Mouse (Mus musculus) cerebellum, postnatal 4 days (tissue): ENCODE data around the gene Cuta.

ENCODE experiments used
- DNase-seq, 2 experiments: peaks; one replicate each; pipeline ENCODE4 v3.0.0; 2022; ENCODE audit warnings: low spot score in 2 of 2, mixed read lengths in 1 of 2

Cuta gene

DNA sequence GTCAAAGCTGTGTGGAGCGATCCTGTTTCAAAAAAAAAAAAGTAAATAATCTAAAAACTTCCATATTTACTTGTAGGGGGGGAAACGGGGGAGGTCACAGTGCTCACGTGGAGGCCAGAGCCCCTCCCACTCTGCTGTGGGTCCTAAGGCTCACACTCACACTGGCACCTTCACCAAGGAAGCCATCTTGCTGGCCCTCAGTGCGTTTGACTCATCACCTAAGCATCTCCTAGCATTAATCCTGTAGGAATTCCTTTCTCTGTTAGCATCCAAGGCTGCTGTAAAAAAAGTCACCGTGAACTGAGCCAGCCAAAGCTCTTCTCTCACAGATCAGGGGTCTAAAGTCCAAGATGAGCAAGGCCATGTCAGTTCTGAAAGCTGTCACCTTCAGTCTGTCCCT, 16.9 kb upstream of the Cuta start:
- DNase-seq: no peak

DNA sequence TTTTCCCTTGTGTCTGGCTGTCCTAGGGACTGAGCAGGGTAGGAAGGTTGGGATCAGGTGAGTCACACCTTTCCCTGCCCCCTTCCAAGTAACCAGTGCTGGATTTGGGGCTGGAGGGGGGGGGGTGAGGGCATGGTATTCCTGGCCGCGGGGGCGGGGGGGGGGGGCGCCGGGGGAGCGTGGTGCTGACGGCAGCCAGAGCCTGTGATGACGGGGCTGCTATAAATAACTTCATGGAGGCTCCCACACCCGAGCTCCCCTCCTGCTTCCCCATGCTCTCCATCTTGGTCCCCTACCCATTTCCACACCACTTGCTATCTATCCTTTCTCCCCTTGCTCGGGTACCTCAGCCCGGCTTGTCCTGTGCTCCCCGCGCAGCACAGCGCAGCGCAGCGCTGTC, 14.4 kb upstream of the Cuta start:
- no peak for DNase-seq

DNA sequence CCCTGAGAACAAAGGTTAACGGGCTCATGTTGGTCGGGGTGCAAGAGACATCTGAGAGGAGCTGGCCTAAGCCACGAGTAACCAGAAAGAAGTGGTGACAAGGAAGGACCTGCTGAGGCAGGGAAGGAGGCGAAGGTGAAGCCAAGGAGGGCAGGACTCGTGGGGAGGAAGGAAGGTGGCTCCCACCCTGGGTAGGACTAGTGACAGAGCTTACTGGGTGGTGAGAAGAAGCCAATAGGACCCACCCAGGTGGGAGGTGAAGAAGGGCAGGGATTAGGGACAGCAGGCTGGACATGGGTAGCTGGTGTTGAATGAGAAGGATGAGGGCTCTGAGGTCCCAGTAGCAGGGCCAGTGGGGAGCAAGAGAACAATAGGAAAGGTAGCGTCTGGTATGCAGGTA, 13.8 kb upstream of the Cuta start:
- DNase-seq: no peak

DNA sequence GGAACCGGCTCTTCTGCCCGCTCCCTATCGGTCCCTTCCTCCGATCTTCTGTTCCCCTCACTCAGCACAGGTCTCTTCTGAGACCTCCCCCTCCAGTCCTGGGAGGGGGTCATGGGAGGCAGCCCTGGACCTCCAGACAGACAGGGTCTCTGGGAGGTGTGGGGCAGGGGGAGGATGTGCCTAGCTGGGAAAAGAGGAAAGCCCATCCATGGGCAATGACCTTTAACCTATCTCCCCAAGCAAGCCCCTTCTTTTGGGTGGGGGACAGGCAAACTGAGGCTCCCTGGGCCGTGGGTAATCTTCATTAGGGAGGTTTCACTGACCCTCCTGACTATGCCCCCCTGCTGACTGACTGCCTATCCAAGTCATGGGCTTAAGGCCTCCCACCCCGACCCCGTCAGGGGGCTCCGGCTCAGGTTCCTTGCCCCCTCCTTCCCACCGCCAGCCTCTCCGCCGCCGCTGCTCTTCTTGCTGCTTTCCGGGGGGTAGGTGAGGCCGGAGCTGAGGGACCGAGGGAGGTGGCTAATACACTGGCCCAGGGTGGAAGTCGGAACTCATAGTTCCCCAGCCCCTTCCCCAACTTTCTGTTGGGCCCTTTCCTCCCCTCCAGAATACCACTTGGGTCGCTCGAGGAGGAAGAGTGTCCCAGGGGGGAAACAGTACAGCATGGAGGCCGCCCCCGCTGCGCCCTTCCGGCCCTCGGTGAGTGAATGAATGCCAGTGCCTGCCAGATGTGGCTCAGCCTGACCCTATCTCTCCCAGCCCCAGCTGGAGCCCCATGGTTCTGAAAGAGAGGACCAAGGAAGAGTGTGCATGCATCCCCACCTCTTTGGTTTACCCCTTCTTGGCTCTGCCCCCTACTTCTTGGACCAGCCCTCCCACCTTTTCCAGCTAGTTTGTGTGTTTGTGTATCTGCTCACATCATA, 12.8 kb upstream of the Cuta start:
- DNase-seq: no peak

DNA sequence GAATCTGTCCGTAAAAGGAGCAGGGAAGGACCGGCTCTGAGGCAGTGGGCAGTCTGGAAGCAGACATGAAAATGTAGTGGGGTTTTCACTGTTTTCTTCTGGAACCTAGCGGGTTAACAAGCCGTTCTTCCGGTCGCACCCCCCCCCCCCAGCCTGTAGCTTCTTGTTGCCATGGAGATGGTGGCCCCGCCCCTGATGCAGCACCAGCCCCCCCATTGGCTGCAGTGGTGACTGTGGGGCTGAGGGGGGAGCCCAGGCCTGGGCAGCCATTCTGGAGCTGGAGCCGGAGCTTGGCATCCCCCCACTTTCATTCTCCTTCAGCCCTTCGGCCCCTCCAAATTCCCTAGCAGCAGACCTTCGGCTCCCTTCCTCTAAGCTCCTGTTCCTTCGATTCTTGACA, 12.0 kb upstream of the Cuta start:
- peak; percentile 64 to 80 for DNase-seq

DNA sequence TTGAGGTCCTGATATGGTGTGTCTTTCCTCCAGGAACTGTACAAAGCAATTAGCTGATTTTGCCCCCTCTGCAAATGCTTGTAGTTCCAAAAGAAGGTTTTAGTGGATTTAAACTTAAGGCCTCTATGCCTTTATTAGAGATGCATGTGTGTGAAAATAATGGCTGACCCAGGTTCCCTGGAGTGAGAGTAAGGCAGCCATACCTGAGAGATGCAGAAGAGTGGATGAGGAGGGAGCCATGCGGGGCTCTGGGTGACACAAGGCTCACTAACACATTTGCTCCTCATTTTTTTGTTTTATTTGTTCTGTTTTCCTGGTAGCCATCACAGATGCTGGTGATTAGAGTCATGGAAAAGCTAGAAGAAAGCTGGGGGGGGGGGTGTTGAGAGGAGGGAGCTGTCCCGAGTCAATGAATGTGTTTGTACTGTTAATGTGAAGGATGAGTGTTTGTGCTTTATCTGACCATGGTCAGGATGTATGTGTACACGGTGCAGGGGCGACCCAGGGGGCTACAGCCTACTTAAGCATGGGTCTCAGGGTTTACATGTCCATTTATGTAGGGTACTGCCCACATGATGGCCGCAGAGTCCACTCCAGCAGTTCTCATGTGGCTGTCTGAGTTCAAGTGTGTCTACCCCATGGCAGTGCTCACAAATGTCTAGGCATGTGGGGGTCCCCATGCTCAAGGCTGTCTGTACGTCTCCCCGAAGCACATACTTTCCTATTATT, 11.4 kb upstream of the Cuta start:
- DNase-seq: no peak

DNA sequence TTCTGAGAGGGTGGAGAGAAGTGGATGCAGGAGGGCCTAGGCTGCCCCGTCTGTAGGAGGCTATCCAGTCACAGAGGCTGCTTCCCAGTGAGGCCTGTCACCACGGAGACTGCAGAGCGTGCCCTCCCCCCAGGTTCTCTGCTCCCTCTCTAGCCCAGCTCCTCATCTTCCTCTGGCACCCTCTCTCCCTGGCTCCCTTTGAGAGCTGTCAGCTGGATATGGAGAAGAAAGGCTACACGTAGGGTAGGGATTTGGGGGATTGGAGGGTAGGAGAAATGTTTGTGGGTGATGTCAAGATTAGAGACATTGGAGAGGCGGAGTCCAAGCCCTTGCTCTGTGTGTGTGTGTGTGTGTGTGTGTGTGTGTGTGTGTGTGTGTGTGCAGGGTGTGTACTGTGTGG, 10.5 kb upstream of the Cuta start:
- DNase-seq: no peak

DNA sequence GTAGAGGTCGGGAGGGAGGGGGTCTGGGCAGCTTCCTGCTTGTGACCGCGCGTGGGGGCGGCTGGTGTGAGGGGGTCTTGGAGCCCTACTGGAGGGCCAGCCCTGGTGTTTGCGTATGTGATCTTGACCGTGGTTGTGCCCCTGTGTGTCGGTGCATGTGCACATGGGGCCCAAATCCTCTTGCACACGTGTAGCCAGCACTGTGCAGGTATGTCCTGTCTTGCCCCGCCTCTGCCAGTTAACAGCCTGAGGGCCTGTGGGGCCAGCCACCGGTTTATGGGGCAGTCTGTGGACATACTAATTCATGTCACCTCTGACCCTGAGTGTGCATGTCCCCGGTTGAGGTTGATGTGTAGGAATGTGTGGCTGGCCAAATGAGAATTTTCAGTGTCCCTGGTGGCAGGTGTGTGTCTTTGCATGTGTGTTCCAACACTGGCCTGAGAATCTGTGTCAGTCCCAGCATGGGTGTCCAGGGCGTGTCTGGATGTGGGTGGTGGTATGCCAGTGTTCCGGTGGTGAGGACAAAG, 9.7 kb upstream of the Cuta start:
- no peak for DNase-seq

DNA sequence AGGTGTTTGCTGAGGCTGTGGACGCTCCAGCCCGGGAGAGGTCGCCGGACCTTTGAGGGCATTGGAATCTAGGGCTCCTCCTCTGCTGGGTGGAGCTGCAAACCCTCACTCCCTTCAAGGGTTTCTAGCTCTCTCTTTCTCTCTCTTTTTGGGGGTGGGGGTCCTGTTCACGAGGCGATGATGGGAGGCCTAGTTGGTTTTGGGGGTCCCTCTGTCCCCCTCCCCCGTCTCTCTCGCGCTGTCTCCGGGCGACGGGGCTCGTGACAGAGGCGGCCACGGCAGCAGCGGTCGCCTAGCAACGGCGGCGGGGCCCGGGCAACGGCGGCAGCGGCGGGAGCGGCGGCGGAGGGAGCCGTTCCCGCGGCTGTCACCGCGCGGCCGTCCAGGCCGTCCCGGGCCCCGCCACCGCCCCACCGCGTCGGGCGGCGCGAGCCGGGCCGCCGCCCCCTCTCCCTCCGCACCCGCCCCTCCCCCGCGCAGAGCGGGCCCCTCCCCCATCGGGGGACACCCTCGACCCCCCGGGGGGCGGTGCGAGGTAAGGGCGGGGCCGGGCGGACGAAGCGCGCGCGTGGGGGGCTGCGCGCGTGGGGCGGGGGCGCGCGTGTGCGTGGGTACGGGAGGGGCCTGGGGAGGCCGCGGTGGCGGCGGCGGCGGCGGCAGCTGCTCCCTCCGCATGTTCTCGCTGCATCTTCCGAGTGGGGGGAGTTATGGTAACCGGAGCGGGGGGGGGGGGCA, 9.1 kb upstream of the Cuta start:
- peak in 1 of 2 experiments; percentile 58 for DNase-seq

DNA sequence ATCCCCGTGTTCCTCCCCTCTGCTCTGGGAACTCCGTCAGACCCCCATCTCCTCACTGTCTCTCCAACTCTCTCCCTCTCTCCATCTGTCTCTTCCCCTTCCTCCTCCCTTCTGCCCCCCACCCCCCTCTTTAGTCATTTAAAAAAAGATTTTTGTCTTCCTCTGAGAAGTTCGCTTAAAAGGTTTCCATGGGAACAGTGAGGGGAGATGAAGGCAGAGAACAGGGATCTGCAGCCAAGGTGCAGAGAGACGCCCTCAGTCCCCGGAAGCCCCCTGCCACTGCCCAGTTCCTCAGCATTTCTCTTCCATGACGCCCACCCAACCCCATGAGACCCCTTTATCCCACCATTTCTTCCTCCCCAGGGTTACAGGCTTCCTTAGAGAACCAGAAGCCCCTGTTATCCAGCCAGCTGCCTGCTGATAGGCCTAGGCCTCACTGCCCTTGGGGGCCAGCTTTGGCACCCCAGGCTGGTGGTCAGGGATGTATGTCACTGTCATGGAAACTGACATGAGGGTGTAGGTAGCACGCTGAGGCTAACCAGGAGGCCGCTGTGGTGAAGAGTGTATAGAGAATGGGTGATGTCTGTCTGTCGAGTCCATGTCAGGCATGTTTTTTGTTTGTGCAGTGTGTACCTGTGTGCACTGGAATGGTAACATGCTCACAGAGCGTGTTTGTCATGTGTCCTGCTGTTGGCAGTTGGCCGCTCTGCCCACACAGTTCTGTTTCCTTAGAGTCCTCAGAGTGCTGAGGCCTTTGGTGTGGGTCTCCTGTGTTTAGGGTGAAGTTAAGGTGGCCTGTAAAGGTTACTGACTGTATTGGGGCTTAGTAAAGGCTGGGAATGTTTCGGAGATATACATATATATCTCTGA, 8.1 kb upstream of the Cuta start:
- no peak for DNase-seq

DNA sequence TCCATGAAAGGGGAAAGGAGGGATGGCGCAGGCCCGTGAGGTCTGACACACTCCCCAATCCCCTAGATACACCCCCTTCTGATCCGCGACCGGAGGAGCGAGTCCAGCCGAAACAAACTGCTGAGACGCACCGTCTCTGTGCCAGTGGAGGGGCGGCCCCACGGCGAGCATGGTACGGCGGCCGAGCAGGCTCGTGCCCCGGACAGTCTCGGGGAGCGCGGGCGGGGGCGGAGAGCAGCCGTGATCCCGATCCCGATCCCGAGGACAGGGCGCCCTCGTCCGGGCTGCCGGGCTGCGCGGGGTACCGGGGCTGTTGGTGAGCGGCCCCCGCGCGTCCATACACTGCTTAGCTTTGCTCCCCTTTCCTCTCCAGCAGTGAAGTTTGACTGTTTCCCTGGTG, 7.2 kb upstream of the Cuta start:
- peak; percentile 54 to 73 for DNase-seq

DNA sequence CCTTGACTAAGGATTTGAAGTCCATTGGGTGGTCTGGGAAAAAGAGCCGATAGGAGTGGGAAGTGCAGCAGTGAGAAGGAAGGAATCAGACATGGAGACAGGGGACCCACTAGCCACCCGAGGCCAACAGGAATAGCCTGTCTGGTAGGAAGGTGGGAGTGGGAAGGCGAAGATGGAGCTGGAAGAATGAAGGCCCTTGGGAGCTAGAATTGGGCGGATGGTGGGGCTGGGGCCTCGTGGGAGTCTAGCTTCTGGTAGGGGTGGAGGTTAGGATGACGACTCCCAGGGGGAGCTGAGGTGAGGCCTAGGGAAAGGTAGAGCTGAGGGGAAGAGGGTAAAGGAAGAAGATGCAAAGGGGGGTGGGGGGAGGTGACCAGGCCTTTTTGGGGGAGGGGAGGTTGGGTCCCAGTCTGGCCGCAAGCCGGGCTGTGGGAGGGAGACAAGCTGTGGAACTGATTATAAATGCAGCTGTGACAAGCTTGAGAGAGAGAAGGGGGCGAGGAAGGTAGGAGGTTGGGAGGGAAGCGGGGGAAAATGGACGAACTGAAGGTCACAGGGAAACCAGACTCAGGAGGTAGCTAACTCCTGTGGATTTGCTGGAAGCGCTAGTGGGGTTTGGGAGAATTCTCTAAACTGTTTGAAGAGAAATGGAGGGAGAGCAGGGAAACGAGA, 6.6 kb upstream of the Cuta start:
- DNase-seq: no peak

DNA sequence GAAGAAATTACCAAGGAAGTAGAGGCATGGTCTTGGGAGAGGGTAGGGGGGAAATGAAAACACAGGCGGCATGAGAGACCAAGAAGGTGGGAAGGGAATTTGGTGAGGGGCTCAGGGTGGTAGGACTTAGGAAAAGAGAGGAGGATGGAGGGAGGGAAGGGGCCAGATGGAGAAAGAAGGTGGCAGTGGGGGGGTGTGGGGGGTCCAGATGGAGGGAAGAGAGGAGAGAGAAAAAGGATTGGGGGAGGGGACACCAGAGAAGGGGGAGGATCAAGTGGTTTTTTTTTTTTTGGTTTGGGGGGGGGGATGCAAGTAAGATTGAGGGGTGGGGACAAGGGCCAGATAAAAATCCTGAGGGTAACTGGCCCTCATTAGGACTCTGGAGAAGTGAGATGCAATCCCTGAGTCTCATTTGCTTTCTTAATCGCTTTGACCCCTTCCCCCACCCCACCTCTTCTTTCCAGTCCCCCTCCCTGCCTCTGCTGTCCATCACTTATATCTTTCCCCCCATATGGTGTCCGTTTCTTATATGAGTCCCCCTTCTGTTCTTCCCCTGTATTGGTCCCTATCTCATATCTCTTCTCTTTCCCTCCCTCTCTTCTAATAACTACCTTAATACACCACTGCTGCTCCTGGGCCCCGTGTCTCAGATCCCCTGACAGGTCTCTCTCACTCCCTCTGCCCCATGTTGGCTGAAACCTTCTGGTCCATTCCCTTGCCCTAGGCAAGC, 2.6 kb upstream of the Cuta start:
- DNase-seq: no peak

DNA sequence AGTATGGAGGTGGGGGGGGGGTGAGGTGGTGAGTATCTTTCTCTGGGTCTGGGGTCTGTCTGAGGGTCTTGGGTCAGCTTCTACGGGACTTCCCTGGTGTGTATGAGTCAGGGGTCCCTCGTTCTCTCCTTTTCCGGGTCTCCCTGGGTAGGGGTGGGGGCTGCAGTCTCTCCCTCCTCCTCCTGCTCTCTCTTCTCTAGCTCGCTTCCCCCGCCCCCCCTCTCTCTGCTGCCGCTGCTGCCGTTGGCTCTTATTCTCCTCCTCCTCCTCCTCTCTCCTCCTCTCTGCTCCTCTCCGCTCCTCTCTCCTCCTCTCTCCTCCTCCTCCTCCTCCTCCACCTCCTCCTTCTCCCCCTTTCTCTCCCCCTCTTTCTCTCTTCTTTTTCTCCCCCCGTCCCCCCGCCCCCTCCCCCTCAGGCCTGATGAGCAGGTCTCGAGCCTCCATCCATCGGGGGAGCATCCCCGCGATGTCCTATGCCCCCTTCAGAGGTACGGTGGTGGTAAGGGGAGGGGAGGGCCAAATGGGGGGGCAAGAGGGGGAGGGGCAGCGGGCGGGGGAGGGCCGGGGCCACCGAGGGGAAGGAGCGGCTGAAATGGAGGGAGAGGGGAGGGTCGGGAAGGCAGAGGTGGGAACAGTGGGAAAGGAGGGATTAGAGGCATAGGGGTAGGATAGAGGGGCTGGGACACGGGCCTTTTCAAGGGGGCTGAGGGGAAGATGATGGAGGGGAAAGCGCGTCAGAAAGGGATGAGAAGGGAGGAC, 1.8 kb upstream of the Cuta start, which contains the start of gene Syngap1:
Gene Syngap1, plus strand, starts transcription at position 223 of the 759 bp plus-strand sequence.
- DNase-seq: peak in 1 of 2 experiments; percentile 62

DNA sequence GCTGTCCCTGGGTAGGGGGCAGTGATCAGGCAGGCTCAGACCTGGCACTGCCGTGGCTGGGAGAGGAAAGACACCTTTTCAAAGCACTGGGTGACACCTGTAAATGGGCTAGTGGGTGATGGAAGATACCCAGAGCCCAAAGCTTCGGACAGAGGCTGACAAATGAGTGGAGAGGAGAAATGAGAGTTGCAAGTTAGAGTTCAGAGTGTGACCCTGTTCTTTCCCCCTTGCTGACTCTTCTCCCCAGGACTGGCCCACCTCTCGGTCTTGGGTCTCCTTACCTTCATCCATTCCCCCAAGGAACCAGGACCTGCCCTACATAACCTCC, 568 bp upstream of the Cuta start:
- DNase-seq: no peak

DNA sequence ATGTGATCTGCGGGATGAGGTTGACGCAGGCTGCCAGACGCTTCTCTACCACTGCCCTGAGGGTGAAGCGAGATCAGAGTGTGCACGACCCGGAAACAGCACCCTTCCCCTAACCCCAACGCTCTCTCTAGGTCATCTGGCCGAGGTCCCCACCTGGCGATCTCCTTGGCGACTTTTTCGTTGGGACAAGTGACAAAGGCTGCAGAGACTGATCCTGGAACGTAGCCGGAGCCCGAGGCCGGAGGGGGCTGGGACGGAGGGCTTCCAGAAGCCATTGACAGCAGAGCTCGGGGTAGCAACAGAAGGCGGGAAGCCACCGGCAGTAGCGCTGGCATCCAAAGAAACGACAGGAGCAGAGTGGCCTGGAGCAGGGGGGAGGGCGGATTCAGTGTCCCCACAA, 638 bp downstream of the Cuta start:
- DNase-seq: no peak

DNA sequence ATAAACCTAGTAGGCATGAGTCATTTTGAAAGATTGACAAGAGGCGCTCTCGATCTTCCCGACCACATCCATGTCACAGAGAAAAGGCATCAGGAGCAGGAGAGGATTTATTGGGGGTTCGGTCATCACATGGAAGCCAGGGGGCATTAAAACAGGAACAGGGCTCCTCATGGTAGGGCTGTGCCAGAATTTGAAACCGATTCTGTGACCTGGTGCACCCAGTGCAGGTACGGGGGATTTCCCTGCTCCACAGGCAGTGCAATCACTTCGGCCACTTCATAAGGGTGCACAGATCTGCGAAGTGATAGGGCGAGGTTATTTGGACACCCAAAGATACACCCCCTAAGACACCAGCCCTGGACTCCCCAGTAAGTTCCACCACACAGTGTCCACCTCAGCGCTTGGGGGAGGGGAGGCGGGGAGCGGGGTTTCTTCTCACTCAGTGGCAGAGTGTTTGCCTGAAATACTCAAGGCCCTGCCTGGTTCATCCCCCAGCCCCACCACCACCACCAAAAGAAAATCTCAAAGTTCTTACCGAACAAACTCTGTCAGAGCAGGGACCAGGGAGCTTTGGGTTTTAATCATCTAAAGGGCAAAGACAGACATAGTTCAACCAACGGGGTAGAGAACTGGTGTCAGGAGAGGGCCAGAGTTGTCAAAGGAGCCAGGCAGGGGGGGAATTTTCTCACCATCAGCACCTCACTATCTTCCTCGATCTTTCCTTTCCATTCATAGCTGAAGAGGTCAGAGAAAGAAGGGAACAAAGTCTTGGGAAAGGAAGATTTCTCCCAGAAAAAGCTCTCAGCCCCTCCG, 1.3 kb downstream of the Cuta start:
- DNase-seq: no peak

DNA sequence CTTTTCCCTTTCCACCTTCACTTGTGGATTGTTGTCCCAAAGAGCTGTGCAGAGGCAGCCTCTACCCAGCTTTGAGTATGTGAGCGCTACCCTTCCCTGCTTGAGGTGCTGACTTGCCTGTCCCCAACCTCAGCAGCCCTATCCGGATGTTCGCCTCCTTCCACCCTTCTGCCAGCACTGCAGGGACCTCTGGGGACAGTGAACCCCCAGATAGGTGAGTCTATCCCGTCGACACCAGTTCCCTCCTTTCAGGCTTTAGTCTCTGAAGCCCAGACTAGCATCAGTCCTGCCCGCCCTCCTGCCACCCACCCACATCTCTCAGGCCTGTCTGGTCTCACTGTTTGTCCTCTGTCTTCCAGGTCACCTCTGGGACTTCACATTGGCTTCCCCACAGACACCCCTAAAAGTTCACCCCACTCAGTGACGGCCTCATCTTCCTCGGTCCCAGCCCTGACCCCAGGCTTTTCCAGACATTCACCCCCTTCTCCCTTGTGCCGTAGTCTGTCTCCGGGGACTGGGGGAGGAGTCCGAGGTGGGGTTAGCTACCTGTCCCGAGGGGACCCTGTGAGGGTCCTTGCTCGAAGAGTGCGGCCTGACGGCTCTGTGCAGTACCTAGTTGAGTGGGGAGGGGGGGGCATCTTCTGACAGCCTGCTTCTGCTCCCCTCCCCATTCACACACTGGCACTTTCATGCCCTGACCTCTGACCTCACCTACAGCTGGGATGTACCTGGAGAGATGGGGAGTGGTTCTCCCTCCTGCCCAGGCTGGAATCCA, 2.3 kb downstream of the Cuta start:
- no peak for DNase-seq
